Mouse (Mus musculus) intestine, embryonic 15.5 days (tissue): ENCODE measurements around the gene Mmd. TPM values are rescaled to one million over a fixed set of nuclear protein-coding genes. Genes with fewer than 3 reads are reported as not detected.
"Not testable (repeated sequence)": the region's sequence is repeated elsewhere in the genome, so short reads cannot be mapped to it uniquely, and the experiment has no call there.

ENCODE experiments used
- ATAC-seq: fragments of 200-750 bp; cut with Nextera tagmentation; 2 replicates; pipeline ENCODE4 v1.8.0; 2017; ENCODE audit warnings: moderate TSS enrichment, moderate library complexity
- H3K27ac ChIP-seq: fragments of 300-500 bp; sonication (generic); 2 replicates; pipeline ENCODE4 v1.5.1; 2015; ENCODE audit warnings: mild to moderate bottlenecking, inconsistent platforms
- H3K27me3 ChIP-seq: fragments of 300-500 bp; sonication (generic); replicated peaks from 2 replicates; pipeline ENCODE4 v1.6.1; 2015; ENCODE audit warnings: inconsistent platforms
- H3K36me3 ChIP-seq: fragments of 300-500 bp; sonication (generic); 2 replicates; pipeline ENCODE4 v1.6.1; 2015; ENCODE audit warnings: inconsistent platforms
- H3K4me1 ChIP-seq: fragments of 300-500 bp; sonication (generic); replicated peaks from 2 replicates; pipeline ENCODE4 v1.6.1; 2015; ENCODE audit warnings: inconsistent platforms
- H3K4me2 ChIP-seq: fragments of 300-500 bp; sonication (generic); replicated peaks from 2 replicates; pipeline ENCODE4 v1.6.1; 2015; ENCODE audit warnings: mild to moderate bottlenecking, inconsistent platforms
- H3K4me3 ChIP-seq: fragments of 300-500 bp; sonication (generic); replicated peaks from 2 replicates; pipeline ENCODE4 v1.5.1; 2015; ENCODE audit warnings: inconsistent platforms
- H3K9ac ChIP-seq: fragments of 300-500 bp; sonication (generic); 2 replicates; pipeline ENCODE4 v1.6.1; 2015; ENCODE audit warnings: inconsistent platforms
- H3K9me3 ChIP-seq: fragments of 300-500 bp; sonication (generic); 2 replicates; pipeline ENCODE4 v1.6.1; 2016; ENCODE audit warnings: inconsistent platforms
- WGBS: fragments of 180-500 bp; shearing (Covaris S2); methylation state at CpG from one replicate; pipeline ENCODE4 v1.1.7; 2015; 5-methylcytosine and 5-hydroxymethylcytosine counted together
- polyA plus RNA-seq: library from polyadenylated mRNA; unstranded; fragments of >200 nt; fragmentation: Nextera tagmentation; extraction: Ambion mirVana; gene quantifications from 2 replicates; pipeline ENCODE4 v1.2.1, GENCODE M21; 2015

Mmd gene
- polyA plus RNA-seq, 1 experiment from 2014 or later = 52.6 TPM

DNA sequence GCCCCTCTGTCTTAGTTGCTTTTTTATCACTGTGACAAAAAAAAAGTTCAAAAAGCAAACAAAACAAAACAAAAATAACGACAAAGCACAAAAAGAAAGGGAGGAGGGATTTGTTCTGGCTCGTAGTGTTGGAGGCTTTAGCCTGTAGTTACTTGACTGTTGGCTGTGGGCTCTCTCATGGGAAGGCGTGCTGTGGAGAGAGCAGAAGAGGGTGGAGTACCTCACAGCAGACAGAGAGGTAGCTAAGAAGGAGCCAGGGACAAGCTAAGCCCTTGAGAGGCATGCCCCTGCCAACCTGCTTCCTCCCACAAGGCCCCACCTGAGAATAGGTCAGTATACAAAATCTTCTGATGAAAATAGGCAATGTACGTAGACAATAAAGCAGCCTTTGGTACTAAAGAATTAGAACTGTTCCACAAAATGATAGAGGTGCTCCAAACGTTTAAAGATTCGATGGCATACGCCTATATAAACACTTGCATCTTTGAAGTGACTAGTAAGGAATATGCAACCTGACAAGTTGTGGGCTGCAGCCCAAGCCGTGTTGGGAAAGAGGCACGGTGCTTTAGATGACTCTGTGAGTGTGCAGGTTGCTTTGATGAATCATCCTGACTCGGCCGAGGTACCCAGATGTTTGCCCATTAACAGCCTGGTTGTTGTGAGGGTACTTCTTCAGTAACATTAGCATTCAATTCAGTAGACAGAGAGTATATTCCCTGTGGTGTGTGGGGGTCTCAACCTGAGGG is 21.0 kb downstream of the Mmd start:
- Histone ChIP-seq H3K4me2 (no peak overlapping the region), H3K27me3 (no peaks in the 10 kb centered on the region), H3K4me3 (no peak overlapping the region), H3K4me1 (peaks cover 12% of the 10 kb centered on the region; the same call in 1 of the 2 replicates), H3K9ac (no peak overlapping the region), H3K9me3 (no peaks in the 10 kb centered on the region), H3K36me3 (no peaks in the 10 kb centered on the region; the same call in 1 of the 2 replicates), H3K27ac (no peak overlapping the region)
- WGBS = 76% methylated on average over 11 of the region's 11 CpGs
- no peak for ATAC-seq

DNA sequence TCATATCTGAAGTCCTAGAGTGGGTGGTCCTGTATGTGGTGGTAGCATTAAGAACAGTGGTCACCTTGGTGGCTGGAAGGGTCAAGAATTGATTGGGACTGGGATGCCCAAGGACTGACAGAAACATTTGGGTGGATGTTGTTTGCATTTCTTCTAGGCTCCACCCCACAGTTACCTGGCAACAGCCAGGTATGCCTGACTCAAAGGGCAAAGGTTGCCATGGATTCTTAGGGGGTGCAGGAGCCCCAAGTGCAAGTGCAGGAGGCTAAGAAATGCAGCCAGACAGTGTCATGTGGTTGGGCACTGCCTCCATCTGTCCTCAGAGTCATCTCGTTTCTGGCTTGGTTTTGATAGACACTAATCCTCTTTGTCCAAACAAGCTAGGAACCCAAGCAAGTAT is 24.9 kb downstream of the Mmd start:
- Histone ChIP-seq H3K4me1 (peaks cover 12% of the 10 kb centered on the region; the same call in 1 of the 2 replicates), H3K4me3 (no peak overlapping the region), H3K27ac (no peak overlapping the region), H3K36me3 (no peaks in the 10 kb centered on the region; the same call in 1 of the 2 replicates), H3K27me3 (no peaks in the 10 kb centered on the region), H3K9ac (no peak overlapping the region), H3K9me3 (no peaks in the 10 kb centered on the region), H3K4me2 (no peak overlapping the region)
- 34% methylated on average over 1 of the region's 1 CpGs for WGBS
- peak; percentile 71 for ATAC-seq

DNA sequence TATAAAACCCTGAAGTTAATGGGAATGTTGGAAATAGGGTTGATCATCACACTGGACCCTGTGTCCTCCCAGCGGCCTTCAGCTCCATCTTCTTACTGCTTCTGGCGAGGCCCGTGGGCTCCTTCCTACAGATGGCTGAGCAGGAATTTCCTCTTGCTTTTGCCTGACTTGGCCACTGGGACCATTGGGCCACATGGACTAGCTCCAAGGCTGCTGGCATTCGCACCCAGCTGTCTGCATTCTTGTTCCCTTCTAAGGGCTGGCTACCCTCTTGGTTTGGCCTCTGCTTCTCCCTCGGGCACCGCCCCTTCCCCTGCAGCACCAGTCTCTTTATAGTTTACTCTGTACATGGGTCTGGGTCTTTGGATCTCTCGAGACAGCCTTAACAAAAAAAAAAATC is 26.4 kb downstream of the Mmd start:
- 0 out of 2 replicates have a peak, but pooled peaks cover 5% of the 10 kb centered on the region for H3K4me1 ChIP-seq
- no peaks in the 10 kb centered on the region for H3K9me3 ChIP-seq
- no peak overlapping the region for H3K27ac ChIP-seq
- H3K36me3 ChIP-seq = no peaks in the 10 kb centered on the region; the same call in 1 of the 2 replicates
- no peak for ATAC-seq
- no peak overlapping the region for H3K4me3 ChIP-seq
- no peaks in the 10 kb centered on the region for H3K27me3 ChIP-seq
- no peak overlapping the region for H3K4me2 ChIP-seq
- WGBS = 86% methylated on average over 7 of the region's 7 CpGs
- no peak overlapping the region for H3K9ac ChIP-seq

DNA sequence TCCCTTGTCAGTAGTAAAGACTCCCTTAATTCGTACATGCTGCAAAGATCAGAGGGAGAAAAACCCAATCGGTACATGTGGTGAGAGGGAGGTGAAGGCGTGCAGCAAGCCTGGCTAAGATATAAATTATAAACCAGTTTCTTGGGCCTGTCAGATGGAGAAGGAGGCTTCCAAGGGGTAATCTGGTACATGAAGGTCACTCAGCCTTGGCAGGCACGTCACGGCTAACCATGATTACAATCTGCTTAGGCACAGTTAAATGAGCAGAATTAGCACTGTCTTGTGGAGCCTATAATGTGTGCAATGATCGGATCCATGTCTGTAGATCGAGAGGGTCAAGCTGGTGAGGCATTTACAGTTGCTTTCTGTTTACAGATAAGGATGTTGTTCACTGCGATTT is 26.9 kb downstream of the Mmd start:
- ATAC-seq = no peak

DNA sequence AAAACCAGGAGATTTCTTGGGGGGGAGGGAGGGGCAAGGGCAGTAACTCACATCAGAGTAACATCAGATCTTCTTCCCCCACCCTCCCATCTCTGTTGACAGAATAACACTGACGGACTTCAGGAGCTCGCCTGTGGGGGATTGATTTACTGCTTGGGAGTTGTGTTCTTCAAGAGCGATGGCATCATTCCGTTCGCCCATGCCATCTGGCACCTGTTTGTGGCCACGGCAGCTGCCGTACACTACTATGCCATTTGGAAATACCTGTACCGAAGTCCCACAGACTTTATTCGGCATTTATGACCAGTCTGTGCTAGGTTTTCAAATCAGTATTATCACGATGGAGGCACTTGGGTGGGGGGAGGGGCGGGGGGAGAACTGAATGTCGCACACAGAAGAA is 27.3 kb downstream of the Mmd start:
- no peaks in the 10 kb centered on the region for H3K9me3 ChIP-seq
- H3K36me3 ChIP-seq = no peaks in the 10 kb centered on the region
- WGBS = 90% methylated on average over 12 of the region's 12 CpGs
- no peak overlapping the region for H3K27ac ChIP-seq
- no peak overlapping the region for H3K4me2 ChIP-seq
- H3K27me3 ChIP-seq = no peaks in the 10 kb centered on the region
- ATAC-seq = no peak
- H3K4me1 ChIP-seq = 0 out of 2 replicates have a peak, but pooled peaks cover 5% of the 10 kb centered on the region
- H3K9ac ChIP-seq = no peak overlapping the region
- H3K4me3 ChIP-seq = no peak overlapping the region

More for the DNA sequence above, 26.9 kb downstream of the Mmd start:
- WGBS = 79% methylated on average over 8 of the region's 8 CpGs
- Histone ChIP-seq H3K4me1 (0 out of 2 replicates have a peak, but pooled peaks cover 5% of the 10 kb centered on the region), H3K4me2 (no peak overlapping the region), H3K4me3 (no peak overlapping the region), H3K27me3 (no peaks in the 10 kb centered on the region), H3K27ac (no peak overlapping the region), H3K9ac (no peak overlapping the region), H3K36me3 (no peaks in the 10 kb centered on the region; the same call in 1 of the 2 replicates), H3K9me3 (no peaks in the 10 kb centered on the region)

DNA sequence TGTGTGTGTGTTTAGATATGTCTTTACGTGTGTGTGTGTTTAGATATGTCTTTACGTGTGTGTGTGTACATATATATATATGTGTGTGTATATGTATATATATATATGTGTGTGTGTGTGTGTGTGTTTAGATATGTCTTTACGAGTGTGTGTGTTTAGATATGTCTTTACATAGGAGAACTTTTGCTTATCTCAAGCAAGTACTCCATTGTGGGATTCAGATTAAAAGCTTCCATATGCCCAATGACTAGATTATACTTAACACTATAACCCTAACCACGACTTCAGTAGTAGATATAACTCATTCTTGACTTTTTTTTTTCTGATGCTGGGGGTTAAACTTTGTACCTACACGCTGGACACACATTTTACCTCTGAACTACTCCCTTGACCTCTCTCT is 30.8 kb downstream of the Mmd start:
- Histone ChIP-seq H3K9ac (no peak overlapping the region), H3K4me2 (no peak overlapping the region), H3K4me1 (no peaks in the 10 kb centered on the region), H3K36me3 (no peaks in the 10 kb centered on the region), H3K27me3 (no peaks in the 10 kb centered on the region), H3K9me3 (no peaks in the 10 kb centered on the region), H3K4me3 (no peak overlapping the region), H3K27ac (no peak overlapping the region)
- ATAC-seq = no peak
- 79% methylated on average over 5 of the region's 5 CpGs for WGBS

DNA sequence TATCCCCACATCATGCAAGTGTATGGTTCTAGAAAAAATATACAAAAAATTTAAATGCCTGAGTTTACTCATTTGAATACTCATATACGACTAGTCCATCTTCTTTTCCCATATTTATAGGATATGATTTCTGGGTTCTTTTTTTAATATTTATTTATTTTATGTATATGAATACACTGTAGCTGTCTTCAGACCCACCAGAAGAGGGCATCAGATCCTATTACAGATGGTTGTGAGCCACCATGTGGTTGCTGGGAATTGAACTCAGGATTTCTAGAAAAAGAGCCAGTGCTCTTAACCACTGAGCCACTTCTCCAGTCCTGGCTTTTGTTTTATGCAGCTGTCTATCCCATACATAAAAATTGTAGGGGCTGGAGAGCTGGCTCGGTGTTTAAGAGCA is 32.7 kb downstream of the Mmd start:
- not testable (repeated sequence) for H3K27me3 ChIP-seq, H3K4me1 ChIP-seq, H3K4me3 ChIP-seq, H3K4me2 ChIP-seq, H3K9me3 ChIP-seq, H3K36me3 ChIP-seq, ATAC-seq, H3K27ac ChIP-seq, H3K9ac ChIP-seq
- 86% methylated on average over 2 of the region's 2 CpGs for WGBS

DNA sequence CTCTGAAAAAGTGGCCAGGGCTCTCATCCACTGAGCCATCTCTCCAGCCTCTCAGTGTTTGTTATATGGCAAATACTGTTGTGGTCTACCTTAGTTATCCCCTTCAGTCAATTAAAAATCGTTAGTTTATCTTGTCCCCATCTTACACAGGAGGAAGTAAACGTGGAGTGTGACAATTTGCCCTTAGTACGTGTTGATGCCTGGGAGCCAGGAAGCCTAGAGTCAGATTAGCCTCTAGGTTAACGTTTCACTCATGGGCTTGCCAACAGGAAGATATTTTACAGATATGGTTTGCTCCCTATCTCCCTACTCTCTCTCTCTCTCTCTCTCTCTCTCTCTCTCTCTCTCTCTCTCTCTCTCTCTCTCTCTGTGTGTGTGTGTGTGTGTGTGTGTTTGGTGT is 33.9 kb downstream of the Mmd start:
- no peak overlapping the region for H3K4me3 ChIP-seq
- H3K27ac ChIP-seq = no peak overlapping the region
- peak; percentile 39; the same call in 1 of the 2 replicates for ATAC-seq
- no peaks in the 10 kb centered on the region for H3K4me1 ChIP-seq
- no peak overlapping the region for H3K9ac ChIP-seq
- H3K36me3 ChIP-seq = no peaks in the 10 kb centered on the region
- H3K9me3 ChIP-seq = no peaks in the 10 kb centered on the region
- H3K4me2 ChIP-seq = no peak overlapping the region
- no peaks in the 10 kb centered on the region for H3K27me3 ChIP-seq
- WGBS = 26% methylated on average over 4 of the region's 4 CpGs

DNA sequence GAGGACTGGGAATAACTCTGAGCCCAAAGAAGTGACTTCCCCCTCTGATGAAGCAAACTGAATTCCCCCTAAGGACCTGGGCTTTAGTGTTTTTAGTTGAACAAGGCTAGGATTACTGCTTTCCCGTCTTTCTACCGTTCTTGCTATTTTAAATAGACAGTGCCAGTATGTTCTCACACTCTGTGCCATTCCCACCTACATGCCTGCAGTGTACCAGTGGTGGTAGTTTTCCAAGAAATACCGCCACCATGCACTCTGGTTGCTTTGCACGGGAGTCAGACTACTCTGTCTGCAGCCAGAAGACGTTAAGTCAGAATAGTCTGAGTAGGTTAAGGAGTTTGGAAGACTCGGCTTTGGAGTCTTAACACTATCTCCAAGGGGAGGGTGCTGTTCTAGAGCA is 34.3 kb downstream of the Mmd start:
- Histone ChIP-seq H3K4me3 (no peak overlapping the region), H3K27ac (no peak overlapping the region), H3K4me2 (no peak overlapping the region), H3K27me3 (no peaks in the 10 kb centered on the region), H3K9me3 (no peaks in the 10 kb centered on the region), H3K36me3 (no peaks in the 10 kb centered on the region), H3K9ac (no peak overlapping the region), H3K4me1 (no peaks in the 10 kb centered on the region)
- 71% methylated on average over 6 of the region's 6 CpGs for WGBS
- ATAC-seq = no peak

DNA sequence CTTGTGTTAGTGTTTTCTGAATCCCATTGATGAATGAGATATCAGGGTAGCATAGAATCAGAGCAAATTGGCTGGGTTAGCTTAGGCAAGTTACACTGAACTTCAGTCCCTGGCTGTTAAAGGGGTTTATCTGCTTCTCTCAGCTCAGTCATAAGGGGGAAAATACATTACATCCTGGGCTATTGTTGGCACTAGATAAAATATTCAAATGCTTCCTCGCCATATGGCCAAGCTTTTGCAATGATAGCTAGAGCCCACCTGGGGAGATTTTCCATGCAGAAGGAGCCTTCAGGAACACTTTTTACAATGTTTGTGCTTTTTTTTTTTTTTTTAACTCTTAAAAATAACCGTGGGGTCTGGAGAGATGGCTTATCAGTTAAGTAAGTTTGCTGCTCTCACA is 34.8 kb downstream of the Mmd start:
- H3K27ac ChIP-seq = no peak overlapping the region
- H3K4me2 ChIP-seq = no peak overlapping the region
- no peak overlapping the region for H3K4me3 ChIP-seq
- 51% methylated on average over 2 of the region's 2 CpGs for WGBS
- no peak overlapping the region for H3K9ac ChIP-seq
- H3K9me3 ChIP-seq = no peaks in the 10 kb centered on the region
- no peaks in the 10 kb centered on the region for H3K36me3 ChIP-seq
- no peaks in the 10 kb centered on the region for H3K27me3 ChIP-seq
- no peak for ATAC-seq
- no peaks in the 10 kb centered on the region for H3K4me1 ChIP-seq

DNA sequence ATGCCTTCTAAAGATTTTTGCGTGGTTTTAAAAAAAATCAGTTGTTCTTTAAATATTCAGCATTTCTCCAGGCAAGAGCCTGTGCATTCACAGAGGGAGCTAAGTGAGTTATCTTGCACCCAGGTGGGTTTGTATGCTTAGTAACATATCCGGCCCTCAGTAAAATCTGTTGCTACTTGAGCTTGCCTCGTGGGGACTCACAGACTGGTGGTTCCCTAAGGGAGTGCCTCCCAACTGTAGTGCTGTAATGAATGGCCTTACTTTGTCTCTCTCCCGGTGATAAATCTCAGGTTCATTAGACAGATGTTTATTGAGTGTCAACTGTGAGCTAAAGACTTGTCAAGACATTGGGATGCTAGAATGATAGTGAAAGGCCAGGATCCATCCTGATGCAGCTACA is 35.4 kb downstream of the Mmd start:
- H3K9ac ChIP-seq = no peak overlapping the region
- no peaks in the 10 kb centered on the region for H3K4me1 ChIP-seq
- H3K4me3 ChIP-seq = no peak overlapping the region
- no peaks in the 10 kb centered on the region for H3K9me3 ChIP-seq
- no peak overlapping the region for H3K27ac ChIP-seq
- ATAC-seq = no peak
- H3K4me2 ChIP-seq = no peak overlapping the region
- H3K36me3 ChIP-seq = no peaks in the 10 kb centered on the region
- no peaks in the 10 kb centered on the region for H3K27me3 ChIP-seq
- 53% methylated on average over 4 of the region's 4 CpGs for WGBS

DNA sequence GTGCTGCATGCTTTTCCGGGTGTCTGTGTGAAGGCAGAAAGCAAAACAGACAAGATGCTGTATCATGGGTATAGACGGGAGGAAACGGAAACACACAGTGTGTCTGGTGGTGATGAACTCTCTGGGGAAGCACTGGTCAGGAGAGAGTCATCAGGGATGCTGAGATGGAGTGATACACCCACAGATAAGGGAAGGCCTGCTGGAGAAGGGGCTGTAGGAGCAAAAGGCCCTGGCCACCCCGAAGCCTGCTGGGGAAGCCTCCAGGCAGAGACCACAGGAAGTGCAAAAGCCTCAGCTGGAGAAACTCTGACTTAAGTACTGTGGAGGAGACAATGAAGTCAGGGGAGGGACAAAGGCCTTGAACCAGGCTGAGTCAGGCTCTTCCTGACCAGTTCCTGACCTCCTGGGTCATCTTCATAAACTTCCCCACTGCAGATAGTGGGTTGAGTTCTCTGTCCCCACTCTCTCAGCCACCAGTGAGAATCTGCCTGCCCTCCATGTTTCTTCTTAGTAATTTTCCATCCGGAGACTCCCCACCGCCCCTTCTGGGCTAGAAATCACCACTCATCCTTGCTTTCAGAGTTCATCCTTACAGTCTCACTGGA is 37.4 kb downstream of the Mmd start:
- Histone ChIP-seq H3K4me3 (no peak overlapping the region), H3K27me3 (no peaks in the 10 kb centered on the region), H3K4me1 (no peaks in the 10 kb centered on the region), H3K9me3 (no peaks in the 10 kb centered on the region), H3K36me3 (no peaks in the 10 kb centered on the region), H3K4me2 (no peak overlapping the region), H3K27ac (no peak overlapping the region), H3K9ac (no peak overlapping the region)
- 84% methylated on average over 6 of the region's 6 CpGs for WGBS
- ATAC-seq = no peak

DNA sequence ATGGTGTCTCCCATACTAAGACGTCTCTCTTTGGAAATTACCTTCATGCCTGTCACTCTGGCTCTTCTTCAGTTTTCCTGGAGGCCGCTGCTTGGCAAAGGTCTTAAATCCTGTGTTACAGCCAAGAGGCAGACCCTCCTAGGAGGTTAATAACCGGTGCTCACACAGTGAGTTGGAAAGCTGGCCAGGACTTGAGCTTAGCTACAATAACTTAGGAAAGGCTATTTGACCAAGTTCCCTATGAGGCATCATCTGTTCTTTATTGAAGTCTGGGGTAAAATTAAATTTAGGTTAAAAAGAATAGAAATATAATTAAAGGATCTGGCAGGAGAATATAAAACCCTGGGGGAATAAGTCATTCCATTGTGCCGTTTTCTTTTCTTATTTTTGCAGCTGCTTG is 41.9 kb downstream of the Mmd start:
- Histone ChIP-seq H3K4me3 (no peak overlapping the region), H3K27me3 (no peaks in the 10 kb centered on the region), H3K4me2 (no peak overlapping the region), H3K36me3 (no peaks in the 10 kb centered on the region), H3K27ac (no peak overlapping the region), H3K9me3 (no peaks in the 10 kb centered on the region), H3K4me1 (no peaks in the 10 kb centered on the region), H3K9ac (no peak overlapping the region)
- ATAC-seq = no peak
- WGBS = 74% methylated on average over 4 of the region's 4 CpGs
